Mouse (Mus musculus) lung, postnatal 25 days (tissue): ENCODE measurements at regions not wholly inside any gene's neighbourhood (a gene's known extent, or its start where the extent isn't known, plus 50 kb on each side); places are given as distances from the start of the nearest gene placed in this dataset.

ENCODE experiments used
- DNase-seq: peaks from one replicate; pipeline ENCODE4 v3.0.0; 2022; ENCODE audit warnings: low spot score

- no peak for DNase-seq
Observed at GRCm38 (mm10) chr8:89273276-89273675, 229.3 kb upstream of the Sall1 start.

DNA sequence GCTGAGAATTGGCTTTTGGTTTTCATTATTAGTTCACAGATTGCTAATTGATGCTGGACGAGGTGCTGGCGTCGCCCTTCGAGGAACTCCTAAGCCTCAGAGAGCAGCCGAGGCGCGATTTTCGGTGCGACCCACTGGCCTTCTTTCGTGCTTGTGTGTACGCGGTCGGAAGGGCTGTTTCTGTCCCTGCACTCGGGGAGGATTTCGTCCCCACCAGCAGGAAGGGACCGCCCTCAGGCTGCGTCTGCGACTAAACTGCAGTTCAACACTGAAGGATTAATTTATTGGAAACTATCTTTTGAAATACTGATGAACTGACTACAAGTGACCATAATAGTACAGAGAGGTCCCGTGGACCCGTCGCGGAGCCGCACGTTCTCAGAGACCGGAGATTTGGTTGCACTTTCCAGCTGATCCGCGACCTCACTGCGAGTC lies 228.4 kb upstream of the Sall1 start:
- no peak for DNase-seq

DNA sequence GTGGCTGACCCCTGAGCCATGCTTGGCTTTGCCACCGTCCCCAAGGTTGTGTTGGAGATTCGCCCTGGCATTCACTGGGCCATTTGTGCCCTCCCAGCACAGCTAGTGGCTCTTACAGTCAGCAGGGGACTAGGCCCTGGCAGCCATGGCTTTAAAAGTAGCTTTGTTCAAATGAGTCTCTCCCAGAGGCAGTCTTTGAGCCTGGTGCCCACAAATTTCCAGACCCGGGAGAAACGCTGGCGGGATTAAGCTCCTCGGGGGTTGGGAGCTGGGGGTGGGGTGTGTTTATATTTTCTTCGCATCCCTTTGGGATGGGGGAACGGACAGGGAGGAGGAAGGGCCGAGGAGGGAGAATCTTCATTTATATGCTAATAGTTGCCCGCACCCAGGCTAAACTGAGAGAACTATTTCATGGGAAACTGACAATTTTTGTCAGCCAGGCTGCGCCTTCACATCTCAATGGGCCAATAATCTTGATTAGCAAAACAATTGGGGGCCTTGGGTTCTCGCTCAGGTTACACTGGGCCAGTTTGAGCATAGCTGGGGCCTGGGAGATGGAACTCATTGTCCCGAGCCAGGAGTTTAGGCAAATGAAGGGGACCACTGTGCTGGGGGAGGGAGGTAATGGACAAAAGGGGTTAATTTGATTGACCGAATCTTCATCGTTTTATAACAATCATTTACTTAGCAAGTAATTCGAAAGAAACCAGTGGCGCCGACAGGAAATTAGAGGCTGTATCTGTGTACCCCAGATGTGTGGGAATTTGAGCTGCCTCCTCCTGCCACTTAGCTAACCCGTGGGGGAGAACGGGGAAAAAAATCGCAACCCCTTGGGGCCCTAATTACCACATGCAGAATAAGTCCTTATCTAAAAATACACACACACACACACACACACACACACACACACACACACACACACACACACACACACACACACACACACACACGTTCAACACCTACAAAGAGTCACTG lies 227.7 kb upstream of the Sall1 start:
- no peak for DNase-seq

DNA sequence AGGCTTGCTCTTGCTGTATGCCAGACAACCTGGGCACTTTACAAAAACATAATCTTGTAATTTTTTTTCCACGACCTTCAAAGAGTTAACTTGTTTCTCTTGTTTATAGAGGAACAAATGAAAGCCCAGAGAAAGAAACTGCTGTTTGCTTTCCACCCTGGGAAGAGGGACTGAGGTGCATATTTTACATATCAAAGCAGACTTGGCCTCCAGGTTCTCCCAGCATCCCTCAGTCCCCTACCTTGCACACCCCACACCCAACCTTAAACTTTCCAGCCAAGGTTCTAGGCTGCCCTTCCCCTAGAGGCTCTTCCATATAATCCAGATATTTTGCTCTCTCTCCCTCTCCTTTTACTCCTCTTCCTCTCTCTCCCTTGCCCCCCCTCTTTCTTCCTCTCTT lies 226.0 kb upstream of the Sall1 start:
- no peak for DNase-seq

DNA sequence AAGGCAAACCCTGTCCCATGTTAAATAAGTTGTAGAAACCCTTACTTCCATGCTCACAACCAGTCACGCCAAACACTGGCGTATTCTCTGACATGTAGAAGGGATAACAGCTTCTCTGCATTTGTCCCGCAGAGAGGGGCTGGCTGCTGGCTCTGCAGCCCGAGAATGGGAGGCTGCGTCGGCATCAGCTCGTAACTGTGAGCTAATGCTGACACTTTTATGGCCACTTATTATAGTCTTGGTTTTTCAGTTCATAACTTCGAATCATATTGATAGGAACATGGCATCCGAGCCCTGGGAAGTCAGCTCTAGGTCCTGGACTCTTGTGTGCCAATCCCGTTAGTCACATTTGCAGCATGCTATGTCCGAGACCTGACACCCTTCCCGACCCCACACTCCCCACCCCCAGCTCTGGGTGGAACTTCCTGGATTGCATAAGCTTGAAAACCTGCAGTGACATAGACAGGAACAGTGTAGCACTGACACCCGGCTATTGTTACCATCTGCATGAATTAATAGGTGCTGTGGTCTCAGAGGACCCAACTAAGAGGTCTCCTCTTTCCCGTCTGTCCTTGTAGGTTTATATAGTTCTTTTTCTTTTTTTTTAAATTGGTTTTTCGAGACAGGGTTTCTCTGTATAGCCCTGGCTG lies 217.3 kb upstream of the Sall1 start:
- DNase-seq, result peak; percentile 30

GRCm38 (mm10) chr8:89259881-89260280 lies 215.9 kb upstream of the Sall1 start:
- peak; percentile 59 for DNase-seq

GRCm38 (mm10) chr8:89246342-89246741 lies 202.4 kb upstream of the Sall1 start:
- no peak for DNase-seq

DNA sequence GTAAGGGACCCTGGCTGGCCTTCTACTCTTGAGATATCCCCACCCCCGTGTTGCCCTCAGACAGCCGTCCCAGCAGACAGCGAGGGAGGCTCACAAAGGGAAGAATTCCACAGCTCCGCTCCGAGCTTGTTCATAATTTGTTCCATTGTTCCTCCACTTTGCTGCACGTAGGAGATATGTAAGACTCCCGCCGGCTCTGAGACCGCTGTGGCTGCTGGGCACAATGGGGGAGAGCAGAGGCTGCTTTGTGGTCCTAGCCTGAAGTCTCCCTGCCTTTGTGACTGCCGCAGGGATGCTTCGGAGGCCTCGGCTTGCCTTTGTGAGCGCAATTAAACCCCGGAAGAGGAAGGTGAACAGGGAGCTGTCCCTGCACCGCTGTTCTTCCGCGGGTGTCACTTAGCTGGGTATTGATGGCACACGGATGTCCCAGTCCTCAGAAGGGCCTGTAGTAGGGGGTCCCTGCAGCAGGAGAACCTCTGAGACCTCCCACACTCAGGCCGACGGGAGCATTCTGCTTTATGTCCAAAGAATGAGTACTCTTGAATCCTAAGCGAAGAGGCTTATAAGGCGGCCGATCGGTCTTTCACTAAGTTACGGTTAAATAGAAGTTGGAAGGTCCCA lies 201.3 kb upstream of the Sall1 start:
- DNase-seq, result no peak

- no peak for DNase-seq
Observed at GRCm38 (mm10) chr8:89241686-89242085, 197.7 kb upstream of the Sall1 start.

GRCm38 (mm10) chr8:89239626-89240025 lies 195.7 kb upstream of the Sall1 start:
- DNase-seq, result no peak

GRCm38 (mm10) chr8:89234041-89234440 lies 190.1 kb upstream of the Sall1 start:
- DNase-seq, result no peak

DNA sequence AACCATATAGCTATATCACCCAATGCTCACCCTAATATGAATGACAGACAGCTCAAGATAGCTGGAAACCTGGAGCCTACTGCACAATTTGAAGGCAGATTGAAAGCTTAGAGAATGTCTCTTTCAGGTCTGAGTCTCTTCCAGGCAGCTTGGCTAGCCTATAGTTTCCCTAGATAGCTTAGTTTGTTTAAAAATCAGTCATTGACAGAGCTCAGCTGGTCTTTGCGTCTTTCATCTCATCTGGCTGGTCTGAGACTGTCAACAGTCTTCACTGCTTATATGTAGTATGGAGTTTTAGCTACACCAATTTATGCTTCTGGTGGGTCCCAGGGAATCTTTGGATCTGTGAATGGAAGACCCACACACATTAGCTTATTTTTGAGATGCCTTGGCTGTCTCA lies 188.4 kb upstream of the Sall1 start:
- no peak for DNase-seq

- no peak for DNase-seq
Observed at GRCm38 (mm10) chr8:89229144-89229543, 185.2 kb upstream of the Sall1 start.

DNA sequence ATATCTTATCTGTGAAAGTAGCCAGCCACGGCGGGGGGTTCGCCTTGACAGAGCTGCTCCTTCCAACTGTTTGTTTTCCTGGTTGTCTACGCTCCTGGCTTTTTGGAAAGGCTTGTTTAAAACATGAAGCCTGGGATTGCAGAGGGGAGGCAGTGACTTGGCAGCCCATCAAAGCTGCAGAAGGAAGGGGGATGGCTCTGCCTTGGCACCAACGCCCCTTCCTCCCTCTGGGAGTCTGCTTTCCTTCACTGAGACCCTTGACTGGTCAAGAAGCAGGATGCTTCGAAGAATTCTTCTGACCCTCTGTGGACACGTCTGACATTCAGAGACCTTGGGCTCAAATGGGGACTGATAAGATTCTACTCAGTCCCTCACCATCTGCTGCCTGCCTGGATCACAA lies 176.9 kb upstream of the Sall1 start:
- no peak for DNase-seq

GRCm38 (mm10) chr8:89220381-89220780 lies 176.4 kb upstream of the Sall1 start:
- DNase-seq, result no peak

- no peak for DNase-seq
Observed at GRCm38 (mm10) chr8:89219156-89219555, 175.2 kb upstream of the Sall1 start.

- no peak for DNase-seq
Observed at GRCm38 (mm10) chr8:89217689-89218088, 173.7 kb upstream of the Sall1 start.

DNA sequence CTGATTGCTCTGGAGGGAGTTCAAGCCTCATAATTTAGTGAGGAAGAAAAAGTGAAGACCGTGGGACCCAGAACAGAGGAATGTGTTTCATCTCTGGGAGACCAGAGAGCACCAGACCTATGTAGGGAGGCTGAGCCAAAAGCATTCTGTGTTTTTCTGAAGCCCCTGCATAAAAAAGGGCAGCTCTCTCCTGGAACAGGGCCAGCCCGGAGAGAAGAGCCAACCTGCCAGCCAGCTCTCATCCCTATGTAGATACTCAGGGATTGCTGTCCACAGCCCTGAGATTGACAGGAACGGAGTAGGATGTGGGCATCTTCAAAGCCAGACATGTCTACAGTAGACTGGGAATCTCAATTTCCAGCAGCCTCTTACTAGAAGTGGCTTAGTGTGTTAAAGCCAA lies 168.0 kb upstream of the Sall1 start:
- DNase-seq, result no peak

GRCm38 (mm10) chr8:89210684-89211083 lies 166.7 kb upstream of the Sall1 start:
- no peak for DNase-seq

GRCm38 (mm10) chr8:89207891-89208290 lies 163.9 kb upstream of the Sall1 start:
- no peak for DNase-seq

- no peak for DNase-seq
Observed at GRCm38 (mm10) chr8:89202484-89203096, 158.6 kb upstream of the Sall1 start.

DNA sequence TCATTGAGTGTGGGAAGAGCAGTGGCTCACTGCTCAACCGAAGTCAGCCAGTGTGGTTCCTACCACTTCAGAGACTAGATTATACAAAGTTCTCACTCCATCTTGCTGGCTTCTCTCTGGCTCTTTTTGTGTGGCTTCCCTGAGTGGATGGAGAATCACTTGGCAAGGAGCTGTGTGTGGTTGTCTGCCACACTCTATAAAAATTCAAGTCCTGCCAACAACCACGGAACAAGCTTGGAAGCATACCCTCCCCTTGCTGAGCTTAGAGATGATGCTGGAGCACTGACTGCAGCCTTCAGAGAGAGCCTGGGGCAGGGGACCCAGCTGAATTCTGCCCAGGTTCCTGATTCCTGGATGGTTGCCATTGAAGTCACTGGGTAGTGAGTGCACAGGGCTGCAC lies 156.3 kb upstream of the Sall1 start:
- no peak for DNase-seq
